In the genomic region with DNA sequence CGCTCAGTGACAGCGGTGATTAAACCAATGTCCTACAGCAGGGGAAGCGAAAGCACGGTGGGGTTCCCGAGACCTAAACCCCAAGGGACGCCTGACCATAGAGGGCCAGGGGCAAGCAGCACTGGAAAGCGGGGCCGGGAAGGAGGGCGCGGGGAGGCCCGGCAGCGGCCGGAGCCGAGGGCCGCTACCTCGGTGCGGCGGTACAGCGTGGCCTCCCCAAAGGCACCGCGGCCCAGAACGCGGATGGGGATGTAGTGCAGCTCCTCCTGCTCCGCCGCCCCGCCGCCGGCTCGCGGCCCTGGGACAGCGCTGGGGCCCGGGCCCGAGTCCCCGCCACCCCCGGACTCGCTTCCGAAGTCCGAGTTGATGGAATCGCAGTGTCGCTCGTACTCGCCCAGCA, we compare ENCODE assay signal across 8 mouse cellular contexts. TPM values are rescaled to one million over a fixed set of nuclear protein-coding genes. Genes with fewer than 3 reads are reported as not detected.
A peak's percentile ranks its signal among the peaks of the same experiment; 100 is the strongest.
DNase-seq lines count a peak whose midpoint lies in the region; ATAC-seq and TF ChIP-seq lines count a peak whose summit lies in the region.

No protein-coding gene starts in this region.

- in situ Hi-C loops in ES-E14 (cut with MboI; ENCODE audit: low sequenced_read_pairs in 2 of 2, unreplicated experiment in 2 of 2), result loop anchor here in 1 of 2 experiments (25.0 kb wide), 1 partner anchor 323 kb away; no protein-coding TSS in a partner anchor

- peak overlapping the region; percentile 94 for H3K27ac ChIP-seq in heart, embryonic 13.5 days (replicated peaks)
- no peak overlapping the region for H3K27ac ChIP-seq in ES-E14 (ENCODE audit: insufficient read depth, low read depth, low read length, poor library complexity, severe bottlenecking)
- H3K27ac ChIP-seq in forebrain, embryonic 11.5 days (ENCODE audit: low read depth, low read length), result peak overlapping the region; percentile 57; the same call in 1 of the 2 replicates
- peak overlapping the region; percentile 80 for H3K27ac ChIP-seq in liver, embryonic 11.5 days (ENCODE audit: low read depth, low read length)
- H3K27ac ChIP-seq in stomach, embryonic 15.5 days, result peak overlapping the region; percentile 88

- H3K9ac ChIP-seq in heart, embryonic 13.5 days, result peak overlapping the region; percentile 99
- H3K9ac ChIP-seq in ES-E14 (ENCODE audit: insufficient read depth, low read depth, low read length, poor library complexity, severe bottlenecking), result peak overlapping the region; percentile 93
- peak overlapping the region; percentile 95 for H3K9ac ChIP-seq in forebrain, embryonic 11.5 days (ENCODE audit: low read length)
- peak overlapping the region; percentile 96 for H3K9ac ChIP-seq in liver, embryonic 11.5 days (ENCODE audit: low read depth, low read length)
- peak overlapping the region; percentile 91 for H3K9ac ChIP-seq in stomach, embryonic 15.5 days

- peaks cover 40% of the 10 kb centered on the region for H3K36me3 ChIP-seq in heart, embryonic 13.5 days
- no peaks in the 10 kb centered on the region; the same call in 1 of the 2 replicates for H3K36me3 ChIP-seq in ES-E14 (ENCODE audit: control insufficient read depth, insufficient read depth, low read length, poor library complexity, severe bottlenecking)
- no peaks in the 10 kb centered on the region for H3K36me3 ChIP-seq in forebrain, embryonic 11.5 days (ENCODE audit: control insufficient read depth, insufficient read depth, low read length)
- peaks cover 18% of the 10 kb centered on the region for H3K36me3 ChIP-seq in liver, embryonic 11.5 days (ENCODE audit: control insufficient read depth, insufficient read depth, low read length)
- peaks cover 10% of the 10 kb centered on the region for H3K36me3 ChIP-seq in stomach, embryonic 15.5 days

- no peaks in the 10 kb centered on the region for H3K9me3 ChIP-seq in heart, embryonic 13.5 days
- H3K9me3 ChIP-seq in ES-E14 (ENCODE audit: control insufficient read depth, insufficient read depth, low read depth, low read length), result no peaks in the 10 kb centered on the region
- no peaks in the 10 kb centered on the region for H3K9me3 ChIP-seq in forebrain, embryonic 11.5 days (ENCODE audit: control insufficient read depth, low read length)
- H3K9me3 ChIP-seq in liver, embryonic 11.5 days (ENCODE audit: control insufficient read depth, low read length), result no peaks in the 10 kb centered on the region
- no peaks in the 10 kb centered on the region for H3K9me3 ChIP-seq in stomach, embryonic 15.5 days

- ATAC-seq in heart, embryonic 13.5 days (ENCODE audit: extremely low read depth, insufficient number of reproducible peaks, low FRiP score, low TSS enrichment), result peak; percentile 65
- peak; percentile 74 for ATAC-seq in forebrain, embryonic 11.5 days (replicated peaks; ENCODE audit: low FRiP score)
- peak; percentile 67 for ATAC-seq in liver, embryonic 11.5 days (replicated peaks; ENCODE audit: low FRiP score)
- ATAC-seq in stomach, embryonic 15.5 days (ENCODE audit: insufficient read depth, low FRiP score, low read depth), result peak; percentile 45

- under 1% methylated on average over 42 of the region's 42 CpGs for WGBS in heart, embryonic 13.5 days
- under 1% methylated on average over 42 of the region's 42 CpGs for WGBS in forebrain, embryonic 11.5 days
- WGBS in liver, embryonic 11.5 days, result under 1% methylated on average over 32 of the region's 42 CpGs
- WGBS in stomach, embryonic 15.5 days, result 0% methylated on average over 42 of the region's 42 CpGs

- H3K4me1 ChIP-seq in heart, embryonic 13.5 days, result peaks cover 29% of the 10 kb centered on the region
- H3K4me1 ChIP-seq in ES-E14 (ENCODE audit: control insufficient read depth in 2 of 2, insufficient read depth in 2 of 2, low read length in 2 of 2, poor library complexity in 1 of 2), result peaks cover 0 to 2% of the 10 kb centered on the region in 2 experiments; a peak in 2 of 4 replicates
- H3K4me1 ChIP-seq in forebrain, embryonic 11.5 days (replicated peaks; ENCODE audit: control insufficient read depth, insufficient read depth, low read length), result peaks cover 2% of the 10 kb centered on the region; the same call in 1 of the 2 replicates
- peaks cover 19% of the 10 kb centered on the region for H3K4me1 ChIP-seq in liver, embryonic 11.5 days (replicated peaks; ENCODE audit: control insufficient read depth, insufficient read depth, low read length)
- H3K4me1 ChIP-seq in stomach, embryonic 15.5 days, result peaks cover 3% of the 10 kb centered on the region; the same call in 1 of the 2 replicates

- peak overlapping the region; percentile 99 for H3K4me3 ChIP-seq in heart, embryonic 13.5 days
- peak overlapping the region; percentile 86 to 94 for H3K4me3 ChIP-seq in ES-E14 (ENCODE audit: insufficient read depth in 1 of 2, low read depth in 1 of 2, low read length in 2 of 2, poor library complexity in 1 of 2, severe bottlenecking in 1 of 2)
- H3K4me3 ChIP-seq in forebrain, embryonic 11.5 days (ENCODE audit: low read depth, low read length), result peak overlapping the region; percentile 97
- peak overlapping the region; percentile 88 for H3K4me3 ChIP-seq in liver, embryonic 11.5 days (ENCODE audit: low read depth, low read length)
- H3K4me3 ChIP-seq in stomach, embryonic 15.5 days (replicated peaks), result peak overlapping the region; percentile 94

- H3K27me3 ChIP-seq in heart, embryonic 13.5 days (replicated peaks), result no peaks in the 10 kb centered on the region
- H3K27me3 ChIP-seq in forebrain, embryonic 11.5 days (ENCODE audit: control insufficient read depth, insufficient read depth, low read length), result no peaks in the 10 kb centered on the region
- no peaks in the 10 kb centered on the region for H3K27me3 ChIP-seq in liver, embryonic 11.5 days (replicated peaks; ENCODE audit: control insufficient read depth, insufficient read depth, low read length)
- no peaks in the 10 kb centered on the region for H3K27me3 ChIP-seq in stomach, embryonic 15.5 days (replicated peaks)

- no peak for DNase-seq in heart, adult 11 months
- no peak for DNase-seq in ES-E14 (ENCODE audit: low read depth, low spot score)
- DNase-seq in forebrain, embryonic 11.5 days (ENCODE audit: low spot score), result no peak
- DNase-seq in liver, embryonic 11.5 days (ENCODE audit: low spot score), result no peak
- no peak for DNase-seq in cerebellum, postnatal 14 days
- DNase-seq in testis, postnatal 14 days (ENCODE audit: low spot score), result no peak

- H3K4me2 ChIP-seq in heart, embryonic 13.5 days, result peak overlapping the region; percentile 78
- peak overlapping the region; percentile 63 for H3K4me2 ChIP-seq in forebrain, embryonic 11.5 days (ENCODE audit: low read depth, low read length, severe bottlenecking)
- peak overlapping the region; percentile 83 for H3K4me2 ChIP-seq in liver, embryonic 11.5 days
- peak overlapping the region; percentile 81 for H3K4me2 ChIP-seq in stomach, embryonic 15.5 days

TF ChIP-seq in ES-E14, 5 proteins besides CTCF, POLR2A, EP300 and RAD21:
- no peak for TF ChIP-seq MAFK (IDR thresholded peaks at IDR 0.05; ENCODE audit: insufficient read depth, low read depth, low read length)
- TF ChIP-seq CHD2 (IDR thresholded peaks at IDR 0.05; ENCODE audit: low read depth, low read length), result no peak
- no peak for TF ChIP-seq ZC3H11A (IDR thresholded peaks at IDR 0.05; ENCODE audit: borderline replicate concordance, low read depth, low read length)
- TF ChIP-seq ZNF384 (IDR thresholded peaks at IDR 0.05; ENCODE audit: low read depth, low read length), result no peak

RNA-seq across cellular contexts. Expression of gene Nek9, which starts 0.3 kb away (rescaled TPM):
- 18.5 and 19.2 TPM in 2 replicates for polyA plus RNA-seq in heart, embryonic 13.5 days (2015; fragmentation: Nextera tagmentation; extraction: Ambion mirVana)
- total RNA-seq in ES-E14 (2012; rRNA removed), result 18.1 and 20.4 TPM in 2 replicates
- polyA plus RNA-seq in forebrain, embryonic 11.5 days (2014; fragmentation: Nextera tagmentation; extraction: Ambion mirVana), result 13.8 and 14.0 TPM in 2 replicates
- 7.2 and 9.4 TPM in 2 replicates for polyA plus RNA-seq in liver, embryonic 11.5 days (2014; fragmentation: Nextera tagmentation; extraction: Ambion mirVana)
- 16.2 and 18.8 TPM in 2 replicates for polyA plus RNA-seq in stomach, embryonic 15.5 days (2015; fragmentation: Nextera tagmentation; extraction: Ambion mirVana)

RNA-seq across cellular contexts. Expression of gene Tmed10, which starts 35.8 kb away (rescaled TPM):
- 279 and 292 TPM in 2 replicates for polyA plus RNA-seq in heart, embryonic 13.5 days (2015; fragmentation: Nextera tagmentation; extraction: Ambion mirVana)
- 109 and 127 TPM in 2 replicates for total RNA-seq in ES-E14 (2012; rRNA removed)
- polyA plus RNA-seq in forebrain, embryonic 11.5 days (2014; fragmentation: Nextera tagmentation; extraction: Ambion mirVana), result 229 and 244 TPM in 2 replicates
- 271 and 278 TPM in 2 replicates for polyA plus RNA-seq in liver, embryonic 11.5 days (2014; fragmentation: Nextera tagmentation; extraction: Ambion mirVana)
- polyA plus RNA-seq in stomach, embryonic 15.5 days (2015; fragmentation: Nextera tagmentation; extraction: Ambion mirVana), result 359 and 399 TPM in 2 replicates

RNA-seq across cellular contexts. Expression of gene Zc2hc1c, which starts 50.4 kb away (rescaled TPM):
- 0.55 and 0.62 TPM in 2 replicates for polyA plus RNA-seq in heart, embryonic 13.5 days (2015; fragmentation: Nextera tagmentation; extraction: Ambion mirVana)
- total RNA-seq in ES-E14 (2012; rRNA removed), result 0.45 and 0.63 TPM in 2 replicates
- 1.2 and 1.8 TPM in 2 replicates for polyA plus RNA-seq in forebrain, embryonic 11.5 days (2014; fragmentation: Nextera tagmentation; extraction: Ambion mirVana)
- polyA plus RNA-seq in liver, embryonic 11.5 days (2014; fragmentation: Nextera tagmentation; extraction: Ambion mirVana), result 0.43 and 0.49 TPM in 2 replicates
- 2.2 TPM in 2 replicates for polyA plus RNA-seq in stomach, embryonic 15.5 days (2015; fragmentation: Nextera tagmentation; extraction: Ambion mirVana)

RNA-seq across cellular contexts. Expression of gene Acyp1, which starts 50.6 kb away (rescaled TPM):
- polyA plus RNA-seq in heart, embryonic 13.5 days (2015; fragmentation: Nextera tagmentation; extraction: Ambion mirVana), result 59.2 and 66.6 TPM in 2 replicates
- total RNA-seq in ES-E14 (2012; rRNA removed), result 12.2 and 15.0 TPM in 2 replicates
- polyA plus RNA-seq in forebrain, embryonic 11.5 days (2014; fragmentation: Nextera tagmentation; extraction: Ambion mirVana), result 53.6 and 61.9 TPM in 2 replicates
- 88.3 and 92.2 TPM in 2 replicates for polyA plus RNA-seq in liver, embryonic 11.5 days (2014; fragmentation: Nextera tagmentation; extraction: Ambion mirVana)
- 52.6 and 55.6 TPM in 2 replicates for polyA plus RNA-seq in stomach, embryonic 15.5 days (2015; fragmentation: Nextera tagmentation; extraction: Ambion mirVana)
